Mouse (Mus musculus) megakaryocyte progenitor cell, adult 5-6 weeks (primary cell): ENCODE measurements at regions not wholly inside any gene's neighbourhood (a gene's known extent, or its start where the extent isn't known, plus 50 kb on each side); places are given as distances from the start of the nearest gene placed in this dataset.

Experiments used
- ATAC-seq: replicated peaks from 2 replicates; pipeline ENCODE4 v1.8.0; 2016; ENCODE audit warnings: mild to moderate bottlenecking, moderate TSS enrichment, inconsistent platforms; ENCODE audit not compliant: poor library complexity

- no peak for ATAC-seq
Observed at GRCm38 (mm10) chr14:71234276-71234675, 634.6 kb upstream of the Fam160b2 start.

DNA sequence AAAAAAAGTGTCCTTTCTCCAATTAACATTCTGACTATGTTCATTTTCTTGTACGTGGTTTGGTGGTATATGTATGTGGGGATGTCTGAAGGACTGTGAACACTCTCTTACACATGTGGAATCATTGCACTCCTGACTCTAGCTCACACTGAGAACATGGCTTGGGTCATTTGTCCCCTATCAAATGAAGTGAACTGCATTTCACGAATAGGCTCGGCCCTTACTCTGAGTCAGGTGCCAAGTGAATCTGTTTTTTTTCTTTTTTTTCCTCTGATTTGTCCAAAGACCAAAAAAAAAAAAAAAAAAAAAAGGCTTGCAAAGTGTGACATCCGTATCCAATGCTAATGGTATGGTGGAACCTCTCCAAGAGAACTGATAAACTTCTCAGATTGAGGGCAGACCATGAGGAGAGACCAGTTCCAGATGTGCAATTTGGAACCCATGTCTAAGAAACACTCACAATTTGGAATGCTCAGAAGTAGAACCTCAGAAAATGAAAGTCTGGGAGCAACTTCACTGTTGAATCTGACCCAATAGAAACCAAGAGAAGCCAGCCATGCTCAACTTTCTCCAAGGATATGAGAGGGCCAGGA, 631.7 kb upstream of the Fam160b2 start:
- no peak for ATAC-seq

DNA sequence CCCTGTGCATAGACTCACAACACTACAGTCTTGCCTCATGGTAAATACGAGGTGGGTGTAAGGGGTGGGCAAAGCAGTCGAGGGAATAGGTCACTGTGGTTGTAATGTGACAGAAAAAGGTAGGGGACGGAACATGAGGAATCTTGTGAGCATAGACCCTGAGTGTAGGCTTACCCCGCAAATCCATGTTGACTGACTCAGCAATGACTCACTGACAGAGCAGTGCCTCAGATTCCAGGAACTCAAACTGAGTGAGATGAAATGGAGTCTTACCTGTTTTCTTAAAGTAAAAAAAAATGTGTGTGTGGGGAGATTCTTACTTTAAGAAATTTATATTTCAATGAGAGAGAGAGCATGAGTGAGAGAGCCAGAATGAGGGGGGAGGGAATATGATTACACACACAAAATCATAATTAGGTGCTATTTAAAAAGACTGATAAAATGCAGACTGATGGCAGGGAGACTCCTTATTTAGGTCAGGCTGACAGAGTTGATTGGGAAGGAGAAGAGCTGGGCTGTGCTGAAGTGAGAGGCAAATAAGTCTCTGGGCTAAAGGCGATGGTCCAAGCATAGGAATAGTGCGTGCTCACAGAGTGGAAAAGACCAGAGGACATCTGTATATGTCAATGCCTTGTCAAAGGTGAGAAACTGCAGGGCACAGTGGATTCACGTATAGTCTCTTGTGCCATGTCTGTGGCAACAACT, 631.0 kb upstream of the Fam160b2 start:
- no peak for ATAC-seq

DNA sequence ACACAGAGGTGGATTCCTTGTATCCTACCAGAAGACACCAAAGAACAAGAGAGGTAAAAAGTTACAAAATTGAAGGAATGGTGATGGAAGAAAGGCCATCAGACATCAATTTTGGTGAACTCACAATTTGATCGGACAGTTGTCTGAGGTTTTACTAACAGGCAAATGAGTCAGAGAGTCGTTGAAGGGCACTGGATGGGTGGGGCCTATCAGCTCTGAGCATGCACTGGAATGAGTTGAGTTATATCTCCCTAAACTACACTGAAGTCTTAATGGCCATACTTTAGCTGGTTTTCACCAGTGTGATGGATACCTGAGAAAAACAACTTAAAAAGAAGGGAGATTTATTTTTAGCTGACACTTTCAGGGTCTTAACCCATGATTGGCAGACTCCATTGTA, 630.3 kb upstream of the Fam160b2 start:
- peak; percentile 91 for ATAC-seq

- no peak for ATAC-seq
Observed at GRCm38 (mm10) chr14:71228894-71229446, 629.3 kb upstream of the Fam160b2 start.

DNA sequence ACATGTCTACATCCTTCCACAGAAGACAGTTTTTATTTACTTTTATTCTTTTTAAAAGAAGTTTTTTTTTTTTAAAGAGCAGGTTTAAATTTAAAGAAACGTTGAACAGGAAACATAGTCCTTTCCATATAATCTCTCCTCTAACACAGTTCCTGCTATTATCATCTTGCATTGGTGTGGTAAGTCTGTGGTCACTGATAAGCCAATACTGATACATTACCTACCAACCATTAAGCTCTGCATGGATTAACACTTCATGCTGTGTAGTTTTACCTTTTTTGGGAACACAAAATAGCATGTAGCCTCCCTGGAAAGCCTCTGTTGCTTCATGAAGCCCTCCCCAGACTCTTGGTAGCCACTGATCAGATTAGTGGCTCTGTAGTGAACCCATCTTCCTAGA, 617.4 kb upstream of the Fam160b2 start:
- peak; percentile 94 for ATAC-seq

DNA sequence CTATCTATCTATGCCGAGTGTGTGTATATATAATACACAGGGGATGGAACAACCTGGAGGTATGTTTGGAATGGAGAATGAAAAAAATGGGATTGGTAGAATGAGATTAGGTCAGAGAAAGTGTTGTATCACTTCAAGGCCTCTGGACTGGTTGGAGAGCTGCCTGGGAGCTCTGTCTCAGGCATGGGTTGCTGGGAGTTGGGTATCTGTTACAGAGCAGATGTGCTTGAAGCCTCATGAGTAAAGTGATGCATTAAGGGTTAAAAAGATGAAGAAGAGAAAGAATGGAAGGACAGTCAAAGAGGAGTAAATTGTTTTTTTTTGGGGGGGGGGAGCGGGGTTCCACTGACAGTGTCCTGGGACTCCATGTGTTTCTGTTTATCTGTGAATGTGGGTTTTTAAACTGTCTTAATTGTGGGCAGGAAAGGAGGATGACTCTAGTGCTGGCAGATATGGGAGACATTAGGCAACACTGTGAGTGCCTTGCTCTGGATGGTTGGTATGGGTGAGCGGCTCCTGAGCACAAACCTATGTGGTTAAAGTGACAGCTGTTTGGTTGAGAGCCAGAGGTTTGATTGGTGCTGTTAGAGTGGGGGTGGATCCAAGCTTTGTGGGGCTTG, 611.8 kb upstream of the Fam160b2 start:
- ATAC-seq = peak; percentile 89

DNA sequence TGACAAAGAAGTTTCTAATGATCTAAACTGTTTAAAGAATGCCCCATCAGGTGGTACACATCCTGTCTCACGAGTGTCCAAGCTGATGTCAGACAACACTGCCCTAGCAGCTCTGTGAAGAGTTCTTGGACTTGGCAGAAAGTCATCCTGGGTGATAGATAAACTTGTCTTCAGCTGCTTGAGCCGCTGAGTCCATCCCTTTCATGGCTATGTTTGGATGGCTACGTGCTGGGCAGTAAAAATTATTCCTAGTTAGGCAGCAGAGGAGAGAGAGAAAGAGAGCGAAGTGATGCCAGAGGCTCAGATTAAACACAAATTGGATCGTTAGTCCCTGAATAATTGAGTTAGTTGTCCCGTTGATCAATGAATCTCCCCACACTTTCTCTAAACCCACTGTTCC, 603.8 kb upstream of the Fam160b2 start:
- ATAC-seq = no peak

- peak; percentile 62 for ATAC-seq
Observed at GRCm38 (mm10) chr14:71200917-71201316, 601.3 kb upstream of the Fam160b2 start.

DNA sequence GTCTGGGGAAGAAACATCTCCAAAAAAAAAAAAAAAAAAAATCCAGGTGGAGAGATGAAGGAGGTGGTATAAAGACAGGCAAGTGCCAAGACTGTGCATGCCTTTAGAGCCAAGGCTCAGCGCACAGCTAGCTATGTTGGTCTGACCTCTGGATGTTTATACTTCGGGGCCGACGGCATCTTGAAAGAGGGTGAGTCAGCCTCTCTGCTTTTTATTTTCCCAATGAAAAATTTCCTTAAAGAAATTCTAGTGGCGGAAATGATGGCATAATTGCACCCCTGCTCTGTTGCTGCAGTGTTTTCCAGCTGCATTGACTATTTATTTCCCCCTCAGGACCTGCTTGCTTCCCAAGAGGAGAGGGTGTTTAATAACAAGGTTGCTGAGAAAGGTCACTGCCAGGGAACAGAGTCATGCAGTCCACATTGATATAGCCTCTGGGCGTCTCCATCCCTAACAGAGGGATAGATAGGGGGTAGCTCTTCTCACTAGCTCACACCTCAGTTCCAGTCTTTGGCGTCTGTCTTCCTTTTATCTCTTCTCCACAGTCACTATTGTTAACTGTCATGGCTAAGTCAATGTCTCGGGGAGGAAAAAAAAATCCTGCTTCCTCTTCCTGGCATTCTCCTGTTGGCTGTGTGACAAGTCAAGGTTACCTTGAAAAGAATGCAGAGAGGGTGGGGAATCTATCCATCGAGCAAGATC, 599.7 kb upstream of the Fam160b2 start:
- peak; percentile 79 for ATAC-seq

- ATAC-seq = 0 out of 2 replicates have a peak, but pooled peaks have one; percentile 11
Observed at GRCm38 (mm10) chr14:71194219-71194618, 594.6 kb upstream of the Fam160b2 start.

GRCm38 (mm10) chr14:71192486-71192885, 592.9 kb upstream of the Fam160b2 start:
- ATAC-seq = no peak

DNA sequence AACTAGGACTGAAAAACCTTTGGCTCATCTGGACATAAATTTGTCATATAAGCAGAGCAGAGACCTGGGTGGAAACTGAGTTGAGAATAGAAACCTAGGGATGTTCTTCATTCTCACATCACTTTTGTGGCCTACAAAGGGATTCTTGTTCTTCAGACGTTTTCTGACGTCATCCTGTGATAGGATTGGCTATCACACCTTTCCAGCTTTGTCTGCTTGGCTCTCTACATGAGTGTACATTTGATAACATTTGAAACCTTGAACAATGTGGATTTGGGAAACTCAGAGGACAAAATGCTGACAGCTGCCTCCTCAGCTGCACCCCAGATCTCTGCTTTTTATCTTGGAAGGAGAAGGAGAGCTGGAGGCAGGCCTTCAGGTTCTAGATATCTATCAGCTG, 589.7 kb upstream of the Fam160b2 start:
- ATAC-seq = peak; percentile 63

- ATAC-seq = peak; percentile 82
Observed at GRCm38 (mm10) chr14:71177341-71177740, 577.7 kb upstream of the Fam160b2 start.

DNA sequence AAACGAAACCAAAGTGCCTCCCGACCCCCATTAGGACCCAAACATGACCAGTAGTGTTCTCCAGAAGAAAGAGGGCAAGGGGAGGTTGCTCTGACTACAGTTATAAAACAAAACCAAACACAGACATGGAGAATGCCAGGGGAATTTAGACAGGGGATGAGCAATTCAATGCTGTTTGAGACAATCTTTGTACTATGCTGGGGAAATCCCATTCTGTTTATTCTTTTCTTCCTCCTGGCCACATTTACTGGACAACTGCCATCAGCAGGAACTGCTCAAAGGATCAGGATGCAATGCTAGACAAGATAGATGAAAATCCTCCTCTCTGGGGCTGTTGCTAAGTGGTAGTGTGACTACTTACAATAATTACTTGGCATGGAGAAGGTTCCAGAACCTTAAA, 574.5 kb upstream of the Fam160b2 start:
- ATAC-seq = no peak

DNA sequence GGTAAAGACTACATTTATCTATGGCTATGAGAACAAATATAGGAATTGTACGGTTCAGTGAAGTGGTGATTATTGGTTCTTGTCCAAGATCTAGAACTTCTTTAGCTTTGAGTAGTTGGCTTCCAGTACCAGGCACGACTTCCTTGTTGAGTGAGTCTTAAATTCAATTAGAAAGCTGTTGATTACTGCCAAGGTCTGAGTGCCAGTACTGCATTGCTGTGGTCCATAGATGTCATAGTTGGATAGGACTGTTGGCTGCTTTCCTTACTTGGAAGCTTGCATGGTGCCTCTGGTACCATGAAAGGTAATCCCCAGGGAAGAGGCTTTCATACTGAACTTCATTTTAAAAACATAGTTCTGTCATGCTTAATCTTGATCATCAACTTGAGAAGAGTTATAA, 559.9 kb upstream of the Fam160b2 start:
- no peak for ATAC-seq

DNA sequence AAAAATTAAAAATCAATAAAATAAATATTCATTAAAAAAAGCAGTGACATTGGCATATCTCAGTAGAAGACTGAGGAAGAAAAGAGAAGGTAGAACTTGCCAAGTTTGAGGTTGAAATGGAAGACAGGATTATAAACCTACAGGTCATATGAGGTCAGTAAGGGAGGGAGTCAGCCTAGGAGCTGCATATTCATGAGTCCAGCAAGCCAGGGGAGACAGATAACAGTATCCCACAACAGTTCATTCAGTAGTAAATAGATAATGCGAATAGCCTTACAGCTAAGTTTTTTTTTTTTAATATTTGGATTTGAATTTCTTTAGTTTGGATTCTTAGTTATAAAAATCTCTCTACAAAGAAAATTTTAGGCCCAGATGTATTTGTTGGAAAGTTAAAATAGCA, 542.8 kb upstream of the Fam160b2 start:
- ATAC-seq = peak; percentile 92

GRCm38 (mm10) chr14:71129771-71130211, 530.2 kb upstream of the Fam160b2 start:
- no peak for ATAC-seq

- no peak for ATAC-seq
Observed at GRCm38 (mm10) chr14:71128495-71128894, 528.9 kb upstream of the Fam160b2 start.

DNA sequence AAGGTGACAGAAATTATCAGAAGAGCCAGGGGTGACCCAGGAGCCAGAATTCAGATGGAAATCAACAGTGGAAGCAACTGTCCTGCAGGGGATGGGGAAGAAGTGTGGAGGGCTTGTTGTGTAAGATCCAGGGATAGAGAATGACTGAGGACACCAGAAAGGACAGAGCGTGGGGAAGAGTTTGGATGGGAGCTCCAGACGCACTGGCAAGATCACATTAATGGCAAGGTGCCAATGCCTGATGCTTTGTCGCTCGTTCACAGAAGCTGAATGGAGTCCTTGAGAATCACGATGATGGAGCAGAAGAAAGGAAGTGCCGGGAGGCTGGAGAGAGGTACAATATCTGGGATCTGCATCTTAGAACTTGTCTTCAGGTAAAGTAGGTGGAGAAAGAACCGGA, 519.0 kb upstream of the Fam160b2 start:
- ATAC-seq = no peak

GRCm38 (mm10) chr14:71115798-71116432, 516.3 kb upstream of the Fam160b2 start:
- no peak for ATAC-seq
